Comparison of ENCODE assay signal across 9 mouse cellular contexts in genomic region chr9:41328480-41328879, GRCm38 (mm10).
DNase-seq lines count a peak whose midpoint lies in the region; ATAC-seq and TF ChIP-seq lines count a peak whose summit lies in the region.
"Had no signal": no experiment of that assay in that cellular context is flagged by ENCODE, and none has a peak within 500 bp of the region (broad histone marks: within the 10 kb centered on the region; RNA-seq: fewer than 3 reads in every experiment).

No protein-coding gene starts in this region.

- peaks cover 12% of the 10 kb centered on the region for H3K4me1 ChIP-seq in forebrain, embryonic 14.5 days (ENCODE audit: control insufficient read depth, insufficient read depth, low read length)
- peaks cover 11% of the 10 kb centered on the region for H3K4me1 ChIP-seq in limb, embryonic 11.5 days (ENCODE audit: control insufficient read depth, insufficient read depth, low read length)
- peaks cover 9% of the 10 kb centered on the region; the same call in 1 of the 2 replicates for H3K4me1 ChIP-seq in stomach, embryonic 15.5 days
- H3K4me1 ChIP-seq: liver, embryonic 15.5 days had no signal

- TF ChIP-seq CTCF in layer of hippocampus, adult 2 months (conservative IDR thresholded peaks at IDR 0.05), result no peak

- no peaks in the 10 kb centered on the region for H3K27me3 ChIP-seq in forebrain, embryonic 14.5 days (replicated peaks; ENCODE audit: control insufficient read depth, insufficient read depth, low read length)
- H3K27me3 ChIP-seq in limb, embryonic 11.5 days (ENCODE audit: control insufficient read depth, insufficient read depth, low read length), result no peaks in the 10 kb centered on the region
- no peaks in the 10 kb centered on the region for H3K27me3 ChIP-seq in stomach, embryonic 15.5 days (replicated peaks)
- H3K27me3 ChIP-seq: liver, embryonic 15.5 days had no signal

- 25% methylated on average over 5 of the region's 5 CpGs for WGBS in forebrain, embryonic 14.5 days
- WGBS in limb, embryonic 11.5 days, result 10% methylated on average over 5 of the region's 5 CpGs
- WGBS in stomach, embryonic 15.5 days, result 40% methylated on average over 5 of the region's 5 CpGs

- H3K9me3 ChIP-seq in forebrain, embryonic 14.5 days (replicated peaks; ENCODE audit: control insufficient read depth, low read length), result no peaks in the 10 kb centered on the region
- H3K9me3 ChIP-seq in limb, embryonic 11.5 days (ENCODE audit: control insufficient read depth, low read length), result no peaks in the 10 kb centered on the region
- no peaks in the 10 kb centered on the region for H3K9me3 ChIP-seq in stomach, embryonic 15.5 days
- H3K9me3 ChIP-seq: liver, embryonic 15.5 days had no signal

- peak overlapping the region; percentile 30 for H3K4me2 ChIP-seq in forebrain, embryonic 14.5 days (ENCODE audit: low read length)
- peak overlapping the region; percentile 21; the same call in 1 of the 2 replicates for H3K4me2 ChIP-seq in limb, embryonic 11.5 days (ENCODE audit: low read depth, severe bottlenecking)
- H3K4me2 ChIP-seq in stomach, embryonic 15.5 days, result peak overlapping the region; percentile 30
- H3K4me2 ChIP-seq: liver, embryonic 15.5 days had no signal

- ATAC-seq in forebrain, embryonic 14.5 days, result peak; percentile 29; the same call in 1 of the 2 replicates
- no peak for ATAC-seq in limb, embryonic 11.5 days (ENCODE audit: insufficient number of reproducible peaks, low FRiP score, low TSS enrichment, low read depth)
- ATAC-seq in stomach, embryonic 15.5 days (ENCODE audit: insufficient read depth, low FRiP score, low read depth), result no peak
- ATAC-seq in erythroid progenitor cell, adult 5-6 weeks (replicated peaks; ENCODE audit: low FRiP score, poor library complexity, severe bottlenecking), result no peak

- H3K36me3 ChIP-seq in forebrain, embryonic 14.5 days (ENCODE audit: control insufficient read depth, insufficient read depth, low read length), result no peaks in the 10 kb centered on the region
- H3K36me3 ChIP-seq in limb, embryonic 11.5 days (ENCODE audit: control insufficient read depth, insufficient read depth, low read length), result no peaks in the 10 kb centered on the region
- no peaks in the 10 kb centered on the region for H3K36me3 ChIP-seq in stomach, embryonic 15.5 days
- H3K36me3 ChIP-seq: liver, embryonic 15.5 days had no signal

- H3K4me3 ChIP-seq in layer of hippocampus, adult 2 months, result peak overlapping the region; percentile 1; the same call in 1 of the 2 replicates
- no peak overlapping the region for H3K4me3 ChIP-seq in forebrain, embryonic 14.5 days (ENCODE audit: low read depth, low read length)
- H3K4me3 ChIP-seq in limb, embryonic 11.5 days (ENCODE audit: low read depth, low read length), result no peak overlapping the region
- 0 out of 2 replicates have a peak overlapping the region, but pooled peaks have one; percentile 3 for H3K4me3 ChIP-seq in stomach, embryonic 15.5 days (replicated peaks)
- H3K4me3 ChIP-seq: liver, embryonic 15.5 days had no signal

- DNase-seq in layer of hippocampus, adult 2 months (ENCODE audit: low spot score in 2 of 2), result no peak
- no peak for DNase-seq in layer of hippocampus, postnatal 14 days (ENCODE audit: low spot score in 2 of 2)
- no peak for DNase-seq in forebrain, embryonic 14.5 days (ENCODE audit: low spot score)
- no peak for DNase-seq in limb, embryonic 11.5 days (ENCODE audit: low spot score)
- no peak for DNase-seq in lung, adult 18-20 months
- DNase-seq in spleen, postnatal 4 days (ENCODE audit: low spot score in 2 of 2), result no peak

- no peak overlapping the region for H3K27ac ChIP-seq in layer of hippocampus, adult 2 months
- 0 out of 2 replicates have a peak overlapping the region, but pooled peaks have one; percentile 28 for H3K27ac ChIP-seq in forebrain, embryonic 14.5 days (ENCODE audit: low read depth, low read length)
- H3K27ac ChIP-seq in limb, embryonic 11.5 days (replicated peaks; ENCODE audit: low read depth, low read length), result no peak overlapping the region
- peak overlapping the region; percentile 21; the same call in 1 of the 2 replicates for H3K27ac ChIP-seq in stomach, embryonic 15.5 days
- H3K27ac ChIP-seq: liver, embryonic 15.5 days had no signal

- peak overlapping the region; percentile 9; the same call in 1 of the 2 replicates for H3K9ac ChIP-seq in forebrain, embryonic 14.5 days (ENCODE audit: low read length)
- H3K9ac ChIP-seq in limb, embryonic 11.5 days (ENCODE audit: low read length), result no peak overlapping the region
- H3K9ac ChIP-seq in stomach, embryonic 15.5 days, result no peak overlapping the region
- H3K9ac ChIP-seq: liver, embryonic 15.5 days had no signal

Comparison
In these comparisons a context has a peak if more than half of its experiments do, and no peak if none do; other contexts are left out.
1. H3K27ac ChIP-seq: peak in forebrain, embryonic 14.5 days (single experiment) and stomach, embryonic 15.5 days (single experiment); none in layer of hippocampus, adult 2 months (single experiment) and limb, embryonic 11.5 days (single experiment).
2. H3K4me3 ChIP-seq: peak in layer of hippocampus, adult 2 months (single experiment) and stomach, embryonic 15.5 days (single experiment); none in forebrain, embryonic 14.5 days (single experiment) and limb, embryonic 11.5 days (single experiment).
3. Peak in every context shown above with its lines, with median percentiles within 50 percentile points of each other: H3K4me2 ChIP-seq.